Mouse (Mus musculus): ENCODE data around the gene Gucy2f.

Gene Gucy2f

DNA sequence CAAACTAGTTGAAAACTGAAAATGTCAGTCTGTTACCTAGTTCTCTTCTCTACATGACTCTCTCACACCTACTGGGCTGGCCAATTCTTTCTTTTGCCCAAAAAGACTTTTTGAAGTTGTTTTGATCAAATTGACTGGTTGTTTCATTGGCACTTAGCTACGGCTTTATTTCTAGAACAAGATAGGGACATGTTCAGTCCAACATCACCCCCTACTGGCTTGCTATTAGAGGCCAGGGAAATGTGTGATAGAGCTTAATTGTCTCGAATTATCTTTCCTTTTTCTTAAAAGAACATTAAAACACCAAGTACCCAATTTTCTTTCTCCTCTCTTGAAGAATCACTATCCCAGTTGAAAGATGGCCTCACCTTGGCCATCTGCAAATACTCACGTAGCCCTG lies 99.8 kb downstream of the Gucy2f start:
- no peak for TF ChIP-seq GATA4 (IDR thresholded peaks at IDR 0.05; ENCODE audit: insufficient replicate concordance, low read length)

DNA sequence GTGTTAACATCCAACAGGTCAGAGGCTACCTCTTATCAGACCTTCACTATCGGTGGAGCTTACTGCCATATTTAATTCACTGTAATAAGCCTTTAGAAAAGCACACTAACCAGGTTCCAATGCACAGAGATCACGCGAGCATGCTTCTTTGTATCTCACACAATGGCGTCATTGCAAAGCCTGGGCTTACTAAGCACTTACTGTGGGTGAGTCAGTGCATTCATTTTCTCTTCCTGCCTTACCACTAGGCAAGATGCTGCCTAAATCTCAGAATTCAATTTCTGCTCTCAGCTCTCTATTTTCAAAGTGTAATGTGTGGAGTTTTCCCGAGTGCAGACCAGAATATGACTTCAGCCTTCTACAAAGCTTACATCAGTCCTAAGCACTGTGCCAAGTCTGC lies 101.2 kb downstream of the Gucy2f start:
- TF ChIP-seq GATA4 (IDR thresholded peaks at IDR 0.05; ENCODE audit: insufficient replicate concordance, low read length): no peak

- no peak for TF ChIP-seq GATA4 (IDR thresholded peaks at IDR 0.05; ENCODE audit: insufficient replicate concordance, low read length)
Observed at GRCm38 (mm10) chrX:142062585-142062984, 134.1 kb downstream of the Gucy2f start.
